Mouse (Mus musculus): Measurements from ENCODE around the gene Nav2. TPM values are rescaled to one million over a fixed set of nuclear protein-coding genes. Genes with fewer than 3 reads are reported as not detected.

The Nav2 gene
- polyA plus RNA-seq, 1 experiment from 2014 or later, result 34.9 TPM

DNA sequence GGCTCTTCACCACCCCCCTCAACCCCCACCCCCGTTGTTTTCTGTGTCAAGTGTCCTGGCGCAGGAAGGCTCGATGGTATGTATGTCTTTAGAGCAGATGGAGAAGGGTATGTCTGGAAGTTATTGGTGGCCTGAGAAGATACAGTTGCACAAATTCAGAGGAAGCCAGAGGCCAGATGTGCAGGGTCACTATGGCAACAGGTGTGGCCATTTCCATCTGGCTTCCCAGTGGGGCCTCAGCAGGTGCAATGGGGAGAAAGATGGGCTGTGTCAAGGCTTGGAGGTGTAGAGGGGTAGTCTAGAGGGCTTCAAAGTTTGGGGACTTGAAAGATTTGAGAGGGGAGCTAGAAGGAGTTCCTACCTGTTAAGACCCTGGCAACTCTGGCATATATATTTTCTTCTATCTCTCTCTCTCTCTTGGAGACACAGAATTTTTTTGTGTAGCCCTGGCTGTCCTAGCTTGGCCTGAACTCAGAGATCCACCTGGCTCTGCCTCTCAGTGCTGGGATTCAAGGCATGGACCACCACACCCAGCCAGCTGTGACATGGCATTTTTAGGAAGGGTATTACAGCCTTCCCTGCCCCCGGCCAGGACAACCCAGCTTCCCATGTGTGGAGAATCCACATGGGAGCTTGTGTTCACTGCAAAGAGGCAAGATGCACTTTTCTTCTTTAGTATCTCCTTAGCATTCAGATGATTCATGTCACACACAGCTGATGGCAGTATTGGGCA is 435.4 kb downstream of the Nav2 start:
- ATAC-seq (ENCODE audit: insufficient number of reproducible peaks, insufficient read depth, low FRiP score, low read depth), result no peak
- 57% methylated on average over 4 of the region's 4 CpGs for WGBS
- peak overlapping the region in 1 of 2 experiments; percentile 18; a peak in 1 of 4 replicates for H3K4me3 ChIP-seq (ENCODE audit: control insufficient read depth in 1 of 2, insufficient read depth in 1 of 2, low read depth in 1 of 2, low read length in 2 of 2)

DNA sequence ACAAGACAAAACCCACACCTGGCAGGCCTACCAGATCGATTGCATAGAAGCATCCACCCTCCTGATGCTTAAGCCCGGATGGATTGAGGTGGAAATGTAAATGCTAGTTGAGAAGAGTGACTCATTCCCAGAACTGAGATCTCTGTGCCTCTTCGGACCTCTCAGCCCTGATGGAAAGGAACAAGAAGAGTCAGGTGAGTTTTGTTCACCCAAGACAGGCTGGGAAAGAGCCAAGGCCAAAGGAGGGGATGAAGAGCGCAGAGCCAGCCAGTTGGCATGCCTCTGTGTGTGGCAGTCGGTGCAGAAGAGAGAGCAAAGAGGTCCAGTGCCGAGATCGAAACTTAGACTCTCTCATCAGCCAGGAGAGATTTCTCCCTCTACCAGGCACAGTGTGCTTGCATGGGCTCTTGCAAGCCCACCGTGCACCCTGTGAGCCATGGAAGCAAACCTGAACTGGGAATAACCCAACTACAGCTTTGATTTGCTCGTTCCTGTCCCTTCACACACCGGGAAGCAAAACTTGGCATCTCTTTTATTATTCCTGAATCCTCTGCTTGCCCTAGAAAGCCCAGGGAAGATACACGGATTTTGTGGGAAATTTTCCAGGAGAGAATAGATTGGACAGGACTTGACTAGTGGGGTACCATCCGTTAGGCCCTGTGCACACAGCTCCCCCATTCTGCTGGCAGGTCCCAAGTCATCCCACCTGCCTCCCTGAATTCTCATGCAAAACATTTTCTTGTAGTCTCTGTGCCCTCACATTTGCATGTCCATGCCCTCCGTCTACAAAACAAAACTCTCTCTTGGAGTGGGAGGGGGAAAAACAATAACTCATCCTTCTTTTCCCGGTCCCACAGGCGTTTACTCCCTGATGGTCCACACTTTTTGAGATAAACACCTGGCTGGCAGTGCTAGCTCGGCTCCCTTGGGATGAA is 439.1 kb downstream of the Nav2 start:
- Histone ChIP-seq H3K4me3 (ENCODE audit: control insufficient read depth in 1 of 2, insufficient read depth in 1 of 2, low read depth in 1 of 2, low read length in 2 of 2) (no peak overlapping the region), H3K4me2 (ENCODE audit: low read length) (no peak overlapping the region), H3K9me3 (ENCODE audit: control insufficient read depth, low read length) (no peaks in the 10 kb centered on the region), H3K9ac (ENCODE audit: low read length) (no peak overlapping the region), H3K36me3 (ENCODE audit: control insufficient read depth, insufficient read depth, low read length) (no peaks in the 10 kb centered on the region), H3K27me3 (ENCODE audit: control insufficient read depth, insufficient read depth, low read length) (peaks cover 6% of the 10 kb centered on the region; the same call in 1 of the 2 replicates), H3K27ac (replicated peaks in 1 of 2; ENCODE audit: control insufficient read depth in 1 of 2, insufficient read depth in 1 of 2, low read depth in 2 of 2, low read length in 2 of 2) (no peak overlapping the region), H3K4me1 (ENCODE audit: control insufficient read depth in 2 of 2, insufficient read depth in 2 of 2, low read length in 2 of 2) (peaks cover 13% of the 10 kb centered on the region in 2 experiments)
- no peak for ATAC-seq (ENCODE audit: insufficient number of reproducible peaks, insufficient read depth, low FRiP score, low read depth)
- 51% methylated on average over 16 of the region's 16 CpGs for WGBS

More for the DNA sequence above, 435.4 kb downstream of the Nav2 start:
- H3K9me3 ChIP-seq (ENCODE audit: control insufficient read depth, low read length), result no peaks in the 10 kb centered on the region
- peak overlapping the region in 1 of 2 experiments; percentile 77; a peak in 1 of 4 replicates for H3K27ac ChIP-seq (replicated peaks in 1 of 2; ENCODE audit: control insufficient read depth in 1 of 2, insufficient read depth in 1 of 2, low read depth in 2 of 2, low read length in 2 of 2)
- peak overlapping the region; percentile 62 for H3K4me2 ChIP-seq (ENCODE audit: low read length)
- H3K9ac ChIP-seq (ENCODE audit: low read length), result 0 out of 2 replicates have a peak overlapping the region, but pooled peaks have one; percentile 39
- H3K27me3 ChIP-seq (ENCODE audit: control insufficient read depth, insufficient read depth, low read length), result peaks cover 6% of the 10 kb centered on the region; the same call in 1 of the 2 replicates
- no peaks in the 10 kb centered on the region for H3K36me3 ChIP-seq (ENCODE audit: control insufficient read depth, insufficient read depth, low read length)
- H3K4me1 ChIP-seq (ENCODE audit: control insufficient read depth in 2 of 2, insufficient read depth in 2 of 2, low read length in 2 of 2), result peaks cover 25 to 28% of the 10 kb centered on the region in 2 experiments

DNA sequence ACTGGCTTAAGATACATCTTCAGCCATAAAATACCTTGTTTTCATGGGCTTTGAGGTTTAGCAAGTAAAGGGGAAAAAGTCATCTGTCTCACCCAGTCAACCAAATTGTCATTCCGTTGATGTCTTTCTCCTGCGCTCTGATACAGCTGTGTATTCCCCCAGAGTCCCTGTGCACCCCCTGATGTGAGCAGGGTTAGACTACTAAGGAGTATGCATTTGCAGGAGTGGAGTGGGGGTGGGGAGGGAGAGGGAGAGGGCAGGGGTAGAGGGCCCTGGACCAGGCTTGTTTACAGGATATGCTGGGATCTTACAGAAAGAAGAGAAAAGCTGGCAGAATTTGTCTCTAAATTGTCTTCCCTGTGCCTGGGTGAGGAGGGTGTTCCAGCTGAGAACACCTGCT is 440.1 kb downstream of the Nav2 start:
- H3K27ac ChIP-seq (replicated peaks in 1 of 2; ENCODE audit: control insufficient read depth in 1 of 2, insufficient read depth in 1 of 2, low read depth in 2 of 2, low read length in 2 of 2), result no peak overlapping the region

DNA sequence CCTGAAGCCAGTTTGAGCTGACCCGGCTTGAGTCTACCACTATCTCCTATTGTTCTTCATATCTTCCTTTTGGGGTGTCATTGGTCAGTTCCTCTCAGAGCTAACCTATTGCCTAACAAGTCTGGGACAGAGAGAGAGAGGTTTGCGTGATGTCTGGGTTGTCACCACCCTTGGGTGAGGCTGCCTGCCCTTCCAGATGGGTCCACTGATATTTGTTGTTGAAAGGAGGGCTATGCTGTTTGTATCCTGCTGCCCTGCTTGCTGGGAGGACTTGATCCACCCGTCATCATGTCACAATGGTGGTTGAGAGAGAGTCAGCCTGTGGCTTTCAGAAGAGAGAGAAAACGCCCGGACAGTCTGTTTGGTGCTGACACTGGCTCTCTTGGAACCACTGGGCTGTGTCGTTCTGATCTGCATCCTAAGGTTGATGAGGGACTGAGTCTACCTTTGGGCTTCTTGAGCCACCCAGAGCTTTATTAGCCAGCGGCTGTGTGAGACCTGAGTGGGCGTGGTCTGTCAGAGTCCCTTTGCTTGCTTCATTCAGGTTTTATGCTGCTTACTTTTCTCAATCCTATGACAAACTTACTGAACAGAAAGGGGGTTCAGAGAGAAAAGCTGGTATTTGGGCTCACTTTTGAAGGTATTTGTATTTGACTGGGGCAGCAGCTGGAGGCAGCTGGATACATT is 441.9 kb downstream of the Nav2 start:
- Histone ChIP-seq H3K9me3 (ENCODE audit: control insufficient read depth, low read length) (no peaks in the 10 kb centered on the region), H3K4me2 (ENCODE audit: low read length) (no peak overlapping the region)
- WGBS, result 45% methylated on average over 8 of the region's 8 CpGs

More for the DNA sequence above, 440.1 kb downstream of the Nav2 start:
- no peak for ATAC-seq (ENCODE audit: insufficient number of reproducible peaks, insufficient read depth, low FRiP score, low read depth)
- H3K4me3 ChIP-seq (ENCODE audit: control insufficient read depth in 1 of 2, insufficient read depth in 1 of 2, low read depth in 1 of 2, low read length in 2 of 2), result no peak overlapping the region
- H3K4me1 ChIP-seq (ENCODE audit: control insufficient read depth in 2 of 2, insufficient read depth in 2 of 2, low read length in 2 of 2), result peaks cover 3 to 4% of the 10 kb centered on the region in 2 experiments; a peak in 3 of 4 replicates
- no peaks in the 10 kb centered on the region for H3K36me3 ChIP-seq (ENCODE audit: control insufficient read depth, insufficient read depth, low read length)
- WGBS, result 46% methylated on average over 2 of the region's 2 CpGs
- H3K9me3 ChIP-seq (ENCODE audit: control insufficient read depth, low read length), result no peaks in the 10 kb centered on the region
- H3K9ac ChIP-seq (ENCODE audit: low read length), result no peak overlapping the region
- peaks cover 6% of the 10 kb centered on the region; the same call in 1 of the 2 replicates for H3K27me3 ChIP-seq (ENCODE audit: control insufficient read depth, insufficient read depth, low read length)
- no peak overlapping the region for H3K4me2 ChIP-seq (ENCODE audit: low read length)

DNA sequence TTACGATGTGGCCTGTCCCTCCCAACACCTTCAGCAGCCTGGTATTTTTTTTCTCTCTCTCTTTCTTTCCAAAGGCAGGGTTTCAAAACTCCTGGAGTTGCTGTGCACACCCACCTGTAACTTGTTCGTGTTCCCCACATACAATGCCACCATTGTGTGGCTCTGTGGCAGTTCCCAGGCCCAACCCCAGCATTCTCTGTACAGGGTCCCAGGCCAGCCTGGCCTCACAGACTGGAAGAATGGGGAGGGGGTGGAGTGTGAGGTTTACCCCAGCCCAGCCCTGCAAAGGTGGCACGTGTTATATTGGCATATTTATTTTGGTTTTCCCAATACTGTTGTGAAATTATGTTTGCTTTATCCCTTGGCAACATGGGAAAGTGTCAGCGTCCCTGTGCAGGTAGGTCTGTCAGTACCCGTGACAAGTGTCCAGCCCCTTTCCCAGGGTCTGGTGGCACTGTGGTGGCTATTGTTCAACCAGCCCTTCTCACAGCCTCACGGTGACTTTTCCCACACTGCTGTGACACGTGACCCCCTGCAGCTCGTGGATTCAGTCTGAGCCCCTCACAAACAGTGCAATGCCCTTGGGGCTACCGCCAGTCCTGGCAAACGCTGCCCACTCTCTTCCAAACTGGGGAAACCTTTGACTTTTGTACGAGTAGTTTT is 443.2 kb downstream of the Nav2 start:
- ATAC-seq (ENCODE audit: insufficient number of reproducible peaks, insufficient read depth, low FRiP score, low read depth), result no peak
- Histone ChIP-seq H3K4me1 (ENCODE audit: control insufficient read depth in 2 of 2, insufficient read depth in 2 of 2, low read length in 2 of 2) (0 out of 4 replicates have a peak, but pooled peaks cover 0 to 2% of the 10 kb centered on the region in 2 experiments), H3K9me3 (ENCODE audit: control insufficient read depth, low read length) (no peaks in the 10 kb centered on the region), H3K27ac (replicated peaks in 1 of 2; ENCODE audit: control insufficient read depth in 1 of 2, insufficient read depth in 1 of 2, low read depth in 2 of 2, low read length in 2 of 2) (no peak overlapping the region), H3K27me3 (ENCODE audit: control insufficient read depth, insufficient read depth, low read length) (0 out of 2 replicates have a peak, but pooled peaks cover 4% of the 10 kb centered on the region), H3K36me3 (ENCODE audit: control insufficient read depth, insufficient read depth, low read length) (no peaks in the 10 kb centered on the region), H3K9ac (ENCODE audit: low read length) (no peak overlapping the region), H3K4me3 (ENCODE audit: control insufficient read depth in 1 of 2, insufficient read depth in 1 of 2, low read depth in 1 of 2, low read length in 2 of 2) (no peak overlapping the region), H3K4me2 (ENCODE audit: low read length) (no peak overlapping the region)
- WGBS, result 75% methylated on average over 11 of the region's 11 CpGs

More for the DNA sequence above, 441.9 kb downstream of the Nav2 start:
- Histone ChIP-seq H3K4me1 (ENCODE audit: control insufficient read depth in 2 of 2, insufficient read depth in 2 of 2, low read length in 2 of 2) (0 out of 4 replicates have a peak, but pooled peaks cover 0 to 2% of the 10 kb centered on the region in 2 experiments), H3K9ac (ENCODE audit: low read length) (no peak overlapping the region), H3K27ac (replicated peaks in 1 of 2; ENCODE audit: control insufficient read depth in 1 of 2, insufficient read depth in 1 of 2, low read depth in 2 of 2, low read length in 2 of 2) (no peak overlapping the region), H3K27me3 (ENCODE audit: control insufficient read depth, insufficient read depth, low read length) (0 out of 2 replicates have a peak, but pooled peaks cover 4% of the 10 kb centered on the region), H3K36me3 (ENCODE audit: control insufficient read depth, insufficient read depth, low read length) (no peaks in the 10 kb centered on the region), H3K4me3 (ENCODE audit: control insufficient read depth in 1 of 2, insufficient read depth in 1 of 2, low read depth in 1 of 2, low read length in 2 of 2) (no peak overlapping the region)
- ATAC-seq (ENCODE audit: insufficient number of reproducible peaks, insufficient read depth, low FRiP score, low read depth), result no peak

DNA sequence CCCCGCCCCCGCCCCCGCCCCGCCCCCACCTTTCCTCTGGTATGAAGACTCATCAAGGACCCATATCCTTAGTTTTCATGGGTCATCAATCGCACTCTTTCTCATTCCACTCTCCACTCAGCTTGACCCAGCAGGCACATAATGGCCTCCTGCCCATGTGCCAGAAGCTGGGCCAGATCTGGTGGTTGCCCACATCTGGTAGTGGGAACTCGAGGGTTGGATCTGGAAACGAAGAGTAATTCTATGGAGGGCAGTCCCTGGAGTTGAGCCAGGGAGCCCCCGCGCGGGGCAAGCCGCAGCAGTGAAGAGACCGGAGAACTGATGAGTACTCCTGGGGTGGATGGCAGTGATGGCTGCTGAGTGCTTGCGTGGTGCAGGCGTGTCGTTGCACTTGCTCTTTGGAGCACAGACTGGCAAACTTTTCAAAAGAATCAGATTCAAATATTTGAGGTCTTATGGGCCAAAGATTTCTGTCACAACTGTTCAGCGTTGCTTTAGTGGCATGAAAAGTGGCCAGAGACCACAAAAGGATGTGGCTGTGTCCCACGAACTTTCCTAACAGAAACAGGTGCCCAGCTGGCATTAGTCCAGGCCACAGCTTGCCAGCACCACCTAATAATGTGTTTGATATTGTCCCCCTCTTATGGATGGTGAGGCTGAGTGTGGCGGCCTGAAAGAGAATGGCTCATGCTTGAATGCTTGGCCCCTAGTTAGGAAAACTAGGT is 449.1 kb downstream of the Nav2 start:
- Histone ChIP-seq H3K27me3 (ENCODE audit: control insufficient read depth, insufficient read depth, low read length) (no peaks in the 10 kb centered on the region), H3K4me3 (ENCODE audit: control insufficient read depth in 1 of 2, insufficient read depth in 1 of 2, low read depth in 1 of 2, low read length in 2 of 2) (no peak overlapping the region), H3K4me1 (ENCODE audit: control insufficient read depth in 2 of 2, insufficient read depth in 2 of 2, low read length in 2 of 2) (peaks cover 0 to 2% of the 10 kb centered on the region in 2 experiments; a peak in 1 of 4 replicates), H3K36me3 (ENCODE audit: control insufficient read depth, insufficient read depth, low read length) (no peaks in the 10 kb centered on the region), H3K9me3 (ENCODE audit: control insufficient read depth, low read length) (no peaks in the 10 kb centered on the region), H3K27ac (replicated peaks in 1 of 2; ENCODE audit: control insufficient read depth in 1 of 2, insufficient read depth in 1 of 2, low read depth in 2 of 2, low read length in 2 of 2) (no peak overlapping the region), H3K9ac (ENCODE audit: low read length) (no peak overlapping the region), H3K4me2 (ENCODE audit: low read length) (no peak overlapping the region)
- 85% methylated on average over 18 of the region's 18 CpGs for WGBS
- no peak for ATAC-seq (ENCODE audit: insufficient number of reproducible peaks, insufficient read depth, low FRiP score, low read depth)
